Mouse (Mus musculus): Measurements from ENCODE around the gene Gm45337.
"Not testable (repeated sequence)": the region's sequence is repeated elsewhere in the genome, so short reads cannot be mapped to it uniquely, and the experiment has no call there.

GRCm38 (mm10) chr7:142120629-142121028 lies 23.8 kb downstream of the Gm45337 start, which contains the start of gene Gm45618:
- TF ChIP-seq CTCF (conservative IDR thresholded peaks at IDR 0.05; ENCODE audit: insufficient read depth, insufficient read length, low read depth, low read length); POLR2A (IDR thresholded peaks at IDR 0.05; ENCODE audit: low read depth, low read length): not testable (repeated sequence)
